Comparison of ENCODE assay signal across 29 mouse cellular contexts in the genomic region with DNA sequence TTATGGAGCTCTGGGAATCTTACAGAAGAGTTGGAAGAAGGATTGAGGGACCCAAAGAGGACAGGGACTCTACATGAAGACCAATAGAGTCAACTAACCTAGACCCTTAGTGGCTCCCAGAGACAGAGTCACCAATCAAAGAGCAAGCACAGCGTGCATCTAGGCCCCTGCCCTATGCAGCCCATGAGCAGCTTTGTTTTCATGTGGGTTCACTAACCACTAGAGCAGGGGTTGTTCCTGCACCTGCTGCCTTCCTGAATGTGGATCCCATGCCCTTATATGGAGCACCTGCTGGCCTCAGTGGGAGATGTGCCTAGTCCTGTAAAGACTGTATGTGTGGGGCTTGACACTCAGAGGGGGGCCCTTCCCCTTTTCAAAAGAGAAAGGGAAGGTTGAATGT.
A peak's percentile ranks its signal among the peaks of the same experiment; 100 is the strongest.
DNase-seq lines count a peak whose midpoint lies in the region; ATAC-seq and TF ChIP-seq lines count a peak whose summit lies in the region.
"Had no signal": no experiment of that assay in that cellular context is flagged by ENCODE, and none has a peak within 500 bp of the region (broad histone marks: within the 10 kb centered on the region; RNA-seq: fewer than 3 reads in every experiment).

No protein-coding gene starts in this region.

- H3K4me2 ChIP-seq in neural tube, embryonic 15.5 days, result no peak overlapping the region
- H3K4me2 ChIP-seq in intestine, postnatal 0 days (replicated peaks; ENCODE audit: low read depth), result no peak overlapping the region
- H3K4me2 ChIP-seq: embryonic facial prominence, embryonic 13.5 days; forebrain, embryonic 12.5 days; forebrain, embryonic 15.5 days; heart, embryonic 12.5 days; heart, embryonic 15.5 days; hindbrain, embryonic 12.5 days had no signal

- H3K9me3 ChIP-seq in neural tube, embryonic 15.5 days (replicated peaks), result 0 out of 2 replicates have a peak, but pooled peaks cover 2% of the 10 kb centered on the region
- no peaks in the 10 kb centered on the region for H3K9me3 ChIP-seq in intestine, postnatal 0 days (ENCODE audit: control insufficient read depth)
- H3K9me3 ChIP-seq: embryonic facial prominence, embryonic 13.5 days; forebrain, embryonic 12.5 days; forebrain, embryonic 15.5 days; heart, embryonic 12.5 days; hindbrain, embryonic 12.5 days had no signal

- WGBS in neural tube, embryonic 15.5 days, result 88% methylated on average over 1 of the region's 1 CpGs
- 88% methylated on average over 1 of the region's 1 CpGs for WGBS in intestine, postnatal 0 days

- ATAC-seq in granulocyte monocyte progenitor cell, adult 5-6 weeks (replicated peaks; ENCODE audit: poor library complexity, severe bottlenecking), result peak; percentile 46
- no peak for ATAC-seq in neural tube, embryonic 15.5 days (ENCODE audit: low FRiP score)
- ATAC-seq in intestine, postnatal 0 days, result no peak
- ATAC-seq: CD4-positive, CD25-positive, alpha-beta regulatory T cell, adult 4 months; forebrain, embryonic 15.5 days; hindbrain, embryonic 16.5 days; inflammation-experienced regulatory T-cells, adult 6 months had no signal

- H3K36me3 ChIP-seq in neural tube, embryonic 15.5 days, result no peaks in the 10 kb centered on the region
- H3K36me3 ChIP-seq in intestine, postnatal 0 days (ENCODE audit: control insufficient read depth, insufficient read depth), result no peaks in the 10 kb centered on the region
- H3K36me3 ChIP-seq: embryonic facial prominence, embryonic 10.5 days; embryonic facial prominence, embryonic 13.5 days; forebrain, embryonic 12.5 days; forebrain, embryonic 15.5 days; heart, embryonic 12.5 days; heart, embryonic 15.5 days; hindbrain, embryonic 12.5 days had no signal

- no peak overlapping the region for H3K4me3 ChIP-seq in neural tube, embryonic 15.5 days (replicated peaks)
- H3K4me3 ChIP-seq in intestine, postnatal 0 days (ENCODE audit: low read depth, low read length), result no peak overlapping the region
- H3K4me3 ChIP-seq: embryonic facial prominence, embryonic 10.5 days; embryonic facial prominence, embryonic 13.5 days; erythroblast, embryonic 14.5 days; forebrain, embryonic 12.5 days; forebrain, embryonic 15.5 days; gastrocnemius, adult 2 months; heart, embryonic 12.5 days; heart, embryonic 15.5 days; hindbrain, embryonic 12.5 days had no signal

- peak; percentile 6 for DNase-seq in R1 (ENCODE audit: low read depth, low spot score)
- DNase-seq in thymus, postnatal 0 days (ENCODE audit: low spot score), result peak; percentile 62
- DNase-seq in thymus, postnatal 25 days, result peak; percentile 20
- DNase-seq in MN1 (ENCODE audit: low spot score), result no peak
- DNase-seq in urinary bladder, adult 18-20 months (ENCODE audit: low spot score in 2 of 2), result no peak
- DNase-seq: adrenal gland, postnatal 25 days; cerebellum, adult 11-12 months; cerebellum, adult 8-10 months; cerebellum, postnatal 10 days; cerebellum, postnatal 36 days; embryo, embryonic 11 days; gastrocnemius, adult 2 months; gastrocnemius, postnatal 14 days; heart, adult 18-20 months; heart, postnatal 14 days had no signal

- no peak overlapping the region for H3K27ac ChIP-seq in neural tube, embryonic 15.5 days (replicated peaks)
- no peak overlapping the region for H3K27ac ChIP-seq in intestine, postnatal 0 days (ENCODE audit: low read depth, low read length)
- H3K27ac ChIP-seq: embryonic facial prominence, embryonic 10.5 days; embryonic facial prominence, embryonic 13.5 days; forebrain, embryonic 12.5 days; forebrain, embryonic 15.5 days; gastrocnemius, adult 2 months; heart, embryonic 15.5 days; hindbrain, embryonic 12.5 days had no signal

- no peaks in the 10 kb centered on the region for H3K27me3 ChIP-seq in neural tube, embryonic 15.5 days (replicated peaks)
- H3K27me3 ChIP-seq in intestine, postnatal 0 days (replicated peaks; ENCODE audit: control insufficient read depth, insufficient read depth, low read length), result no peaks in the 10 kb centered on the region
- H3K27me3 ChIP-seq: embryonic facial prominence, embryonic 13.5 days; forebrain, embryonic 12.5 days; forebrain, embryonic 15.5 days; heart, embryonic 12.5 days; heart, embryonic 15.5 days; hindbrain, embryonic 12.5 days had no signal

- H3K9ac ChIP-seq in neural tube, embryonic 15.5 days (replicated peaks), result no peak overlapping the region
- no peak overlapping the region for H3K9ac ChIP-seq in intestine, postnatal 0 days (ENCODE audit: low read depth, low read length)
- H3K9ac ChIP-seq: embryonic facial prominence, embryonic 13.5 days; forebrain, embryonic 12.5 days; forebrain, embryonic 15.5 days; heart, embryonic 12.5 days; heart, embryonic 15.5 days; hindbrain, embryonic 12.5 days had no signal

- H3K4me1 ChIP-seq in neural tube, embryonic 15.5 days, result no peaks in the 10 kb centered on the region
- H3K4me1 ChIP-seq in intestine, postnatal 0 days (replicated peaks; ENCODE audit: control insufficient read depth, insufficient read depth, low read length), result no peaks in the 10 kb centered on the region
- H3K4me1 ChIP-seq: embryonic facial prominence, embryonic 10.5 days; embryonic facial prominence, embryonic 13.5 days; forebrain, embryonic 12.5 days; forebrain, embryonic 15.5 days; heart, embryonic 12.5 days; heart, embryonic 15.5 days; hindbrain, embryonic 12.5 days had no signal

- TF ChIP-seq CTCF in intestine, postnatal 0 days (IDR thresholded peaks at IDR 0.05; ENCODE audit: low read depth), result no peak

Comparison
In these comparisons a context has a peak if more than half of its experiments do, and no peak if none do; other contexts are left out.
1. DNase-seq: peak in R1 (single experiment), thymus, postnatal 0 days (single experiment) and thymus, postnatal 25 days (single experiment); none in MN1 (single experiment) and urinary bladder, adult 18-20 months (0 of 2).